Mouse (Mus musculus) ZHBTc4 (cell line): ENCODE measurements around the gene Babam2.

Source experiments
- DNase-seq: peaks from one replicate; pipeline ENCODE4 v3.0.0-alpha.2; 2011; ENCODE audit warnings: low read depth, low spot score

The Babam2 gene

GRCm38 (mm10) chr5:31697644-31698296, at the start of gene Babam2:
Gene Babam2 (plus strand): TSS chr5:31697684.
- DNase-seq = peak; percentile 96

DNA sequence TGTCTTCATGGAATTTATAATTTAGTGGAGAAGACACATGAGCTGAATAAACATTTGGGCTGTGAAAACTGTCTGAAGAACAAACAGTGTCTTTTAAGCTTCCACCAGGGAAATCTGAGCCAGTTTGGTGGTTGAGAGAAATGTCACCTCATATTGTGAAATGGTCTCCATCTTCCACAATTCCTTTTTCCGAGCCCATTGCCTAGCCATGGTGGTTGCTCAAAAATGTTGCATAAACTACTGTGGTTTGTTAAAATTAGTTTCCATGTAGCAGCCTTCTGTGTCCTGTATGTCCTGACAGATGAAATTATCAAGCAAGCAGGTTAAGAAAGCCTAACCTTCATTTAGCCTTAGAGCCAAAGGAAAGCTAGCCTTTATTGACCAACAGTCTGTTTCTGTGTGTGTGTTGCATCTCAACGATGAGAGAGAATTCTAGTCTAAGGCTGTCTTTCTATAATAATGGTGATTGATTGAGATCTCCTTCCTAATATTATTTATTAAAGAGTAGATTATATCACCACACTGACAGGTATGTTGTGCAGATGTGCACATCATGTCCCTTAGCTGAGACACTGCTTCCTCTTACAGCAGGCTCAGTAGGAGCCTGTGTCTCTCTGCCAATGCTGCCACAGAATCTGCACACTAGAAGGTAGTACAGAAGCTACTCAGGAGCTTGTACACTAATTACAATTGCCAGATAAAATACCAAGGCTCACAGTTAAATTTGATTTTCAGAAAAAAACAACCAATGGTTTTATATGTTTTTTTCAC, 46.8 kb upstream of the Babam2 start:
- DNase-seq = no peak

DNA sequence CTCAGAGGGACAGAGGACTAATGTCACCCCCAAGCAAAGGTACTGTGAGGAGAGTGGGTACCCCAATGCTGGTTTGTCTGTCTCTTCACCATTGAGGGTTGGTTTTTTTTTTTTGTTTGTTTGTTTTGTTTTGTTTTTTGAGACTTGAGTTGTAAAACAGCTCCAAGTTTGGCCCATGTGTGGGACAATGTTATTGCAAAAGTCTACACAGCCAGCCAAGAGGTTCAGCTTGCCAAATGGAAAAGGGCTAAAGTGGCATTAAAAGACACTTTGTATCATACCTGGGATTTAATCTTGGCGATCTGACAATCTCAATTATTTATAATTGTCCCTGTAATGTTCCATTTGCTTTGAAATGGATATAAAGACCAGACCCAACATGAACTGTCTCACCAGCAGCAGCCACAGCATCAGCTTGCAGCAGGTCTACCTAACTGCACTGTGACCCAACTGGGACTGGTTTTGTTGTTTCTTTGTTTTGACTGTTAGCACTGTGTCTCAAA, 41.7 kb upstream of the Babam2 start:
- no peak for DNase-seq

GRCm38 (mm10) chr5:31666176-31666575, 31.3 kb upstream of the Babam2 start:
- DNase-seq = no peak

DNA sequence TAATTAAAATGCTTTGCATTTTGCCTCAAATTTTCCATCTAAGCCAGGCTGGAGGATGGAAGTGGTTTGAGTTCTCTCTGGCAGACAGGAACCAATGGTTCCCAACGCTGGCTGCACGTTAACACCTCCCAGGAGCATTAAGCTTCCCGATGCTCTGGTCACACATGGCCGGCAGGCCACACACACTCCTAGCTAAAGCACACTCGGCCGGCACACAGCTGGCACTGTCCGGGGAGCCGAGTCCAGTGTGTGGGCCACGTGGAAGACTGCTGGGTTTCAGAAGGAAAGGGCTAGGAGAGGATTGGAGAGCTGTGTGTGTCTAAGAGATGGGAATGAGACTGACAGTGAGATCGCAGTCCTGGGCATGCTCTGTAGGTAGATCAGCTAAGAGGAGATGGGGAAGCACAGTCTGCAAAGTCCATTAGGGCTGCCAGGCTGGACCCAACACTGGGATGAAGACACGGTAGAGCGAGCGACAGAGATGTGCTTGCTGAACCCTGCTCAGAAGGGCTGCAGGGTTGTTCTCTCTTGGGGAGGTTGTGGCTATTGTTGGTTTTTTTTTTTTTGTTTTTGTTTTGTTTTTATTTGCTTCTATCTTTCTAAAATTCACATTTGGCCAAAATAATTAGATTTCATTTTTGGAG, 29.0 kb upstream of the Babam2 start:
- no peak for DNase-seq

GRCm38 (mm10) chr5:31669984-31670383, 27.5 kb upstream of the Babam2 start:
- no peak for DNase-seq

GRCm38 (mm10) chr5:31671137-31671536, 26.3 kb upstream of the Babam2 start:
- no peak for DNase-seq

- DNase-seq = no peak
These were observed 24.1 kb upstream of the Babam2 start for GRCm38 (mm10) chr5:31673431-31673830.

- no peak for DNase-seq
These were observed 19.5 kb upstream of the Babam2 start for GRCm38 (mm10) chr5:31678000-31678399.

DNA sequence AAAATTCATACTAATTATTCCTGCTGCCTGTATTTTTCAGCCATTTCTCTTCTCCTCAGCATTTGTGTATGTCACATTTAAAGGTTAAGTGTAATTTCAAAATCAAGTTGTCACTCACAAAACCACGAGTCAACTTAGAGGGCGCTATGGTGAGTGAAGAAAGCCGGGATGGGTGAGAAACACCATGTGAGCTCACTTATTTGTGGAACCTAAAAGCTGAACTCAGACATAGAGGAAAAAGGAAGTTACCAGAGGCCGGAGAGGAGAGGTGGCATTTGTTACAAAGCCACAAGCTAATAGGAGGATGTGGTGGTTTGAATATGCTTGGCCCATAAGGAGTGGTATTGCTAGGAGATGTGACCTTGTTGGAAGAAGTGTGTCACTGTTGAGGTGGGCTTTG, 17.3 kb upstream of the Babam2 start:
- no peak for DNase-seq

DNA sequence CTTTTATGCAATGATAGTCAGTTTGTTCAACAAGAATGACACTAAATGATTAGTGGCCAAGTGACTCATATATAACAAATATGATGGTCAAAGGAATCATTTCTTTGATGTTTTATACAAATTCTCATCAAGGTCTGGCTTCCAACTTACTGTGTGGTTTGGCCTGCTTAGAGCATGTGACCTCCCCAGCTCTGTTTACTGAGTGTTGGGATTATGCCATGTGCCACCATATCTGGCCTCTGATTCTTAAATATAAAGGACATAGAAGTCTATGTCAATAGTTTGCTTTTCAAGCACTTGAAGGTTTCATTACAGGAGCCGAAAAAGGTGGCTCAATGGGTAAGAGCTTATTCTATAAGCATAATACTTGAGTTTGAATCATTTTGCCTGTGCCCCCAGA, 15.2 kb upstream of the Babam2 start:
- DNase-seq = no peak

DNA sequence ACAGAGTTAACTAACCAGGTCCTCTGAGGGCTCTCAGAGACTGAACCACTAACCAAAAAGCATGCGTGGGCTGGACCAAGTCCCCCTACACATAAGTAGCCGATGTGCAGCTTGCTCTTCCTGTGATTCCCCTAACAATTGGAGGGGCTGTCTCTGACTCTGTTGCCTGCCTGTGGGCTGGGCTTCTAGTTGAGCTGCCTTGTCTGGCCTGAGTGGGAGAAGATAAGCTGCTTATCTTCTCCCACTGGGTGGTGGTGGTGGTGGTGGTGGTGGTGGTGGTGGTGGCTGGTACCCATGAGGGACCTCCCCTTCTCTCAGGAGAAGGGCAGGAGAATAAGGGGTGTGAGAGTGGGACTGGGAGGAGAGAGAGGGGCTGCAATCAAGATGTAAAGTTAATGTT, 11.4 kb upstream of the Babam2 start:
- no peak for DNase-seq

- DNase-seq = no peak
These were observed 9.5 kb upstream of the Babam2 start for GRCm38 (mm10) chr5:31687972-31688371.

GRCm38 (mm10) chr5:31693191-31693590, 4.3 kb upstream of the Babam2 start:
- no peak for DNase-seq

- peak; percentile 33 for DNase-seq
These were observed 377 bp upstream of the Babam2 start, which contains the start of gene Rbks for GRCm38 (mm10) chr5:31696971-31697643. Gene Rbks (minus strand): TSS chr5:31697627.

DNA sequence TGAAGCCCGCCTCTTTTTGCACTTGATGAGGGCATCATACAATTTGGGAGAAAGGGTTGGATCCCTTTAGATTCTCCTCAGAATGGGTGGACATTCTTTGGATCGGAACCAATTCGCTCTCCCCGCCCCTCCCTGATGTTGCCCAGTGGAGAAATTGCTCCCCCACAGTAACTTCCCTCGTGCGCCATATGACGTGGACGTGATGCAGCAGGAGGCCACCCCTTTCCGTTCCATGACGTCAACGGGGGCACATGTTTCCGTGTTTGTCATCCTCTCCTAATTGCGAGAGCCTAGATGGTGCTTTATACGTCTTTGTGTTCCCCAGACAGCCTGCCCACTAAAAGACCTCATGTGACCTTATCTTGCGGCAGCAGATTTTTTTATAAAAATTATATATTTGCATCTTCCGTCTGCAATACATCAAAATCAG, 828 bp downstream of the Babam2 start:
- DNase-seq = no peak

GRCm38 (mm10) chr5:31698931-31699330, 1.4 kb downstream of the Babam2 start:
- DNase-seq = no peak

DNA sequence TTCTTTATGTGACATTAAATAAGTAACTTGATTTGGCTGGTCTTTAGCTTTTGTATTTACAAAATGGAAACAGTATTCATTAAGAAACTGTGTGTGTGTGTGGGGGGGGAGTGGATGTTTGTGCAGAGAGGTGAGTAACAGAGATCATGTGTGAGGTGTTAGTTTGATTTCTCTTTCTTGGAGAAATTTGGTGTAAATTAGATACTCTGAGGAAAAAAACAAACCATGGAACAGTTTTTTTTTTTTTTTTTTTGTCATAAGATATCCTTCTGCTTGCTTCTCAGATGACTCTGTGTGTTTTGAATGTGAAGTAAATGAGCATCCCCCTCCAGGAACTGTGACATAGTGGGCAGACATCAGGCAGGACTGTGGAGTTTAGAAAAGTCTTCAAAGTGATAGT, 1.9 kb downstream of the Babam2 start:
- DNase-seq = no peak

DNA sequence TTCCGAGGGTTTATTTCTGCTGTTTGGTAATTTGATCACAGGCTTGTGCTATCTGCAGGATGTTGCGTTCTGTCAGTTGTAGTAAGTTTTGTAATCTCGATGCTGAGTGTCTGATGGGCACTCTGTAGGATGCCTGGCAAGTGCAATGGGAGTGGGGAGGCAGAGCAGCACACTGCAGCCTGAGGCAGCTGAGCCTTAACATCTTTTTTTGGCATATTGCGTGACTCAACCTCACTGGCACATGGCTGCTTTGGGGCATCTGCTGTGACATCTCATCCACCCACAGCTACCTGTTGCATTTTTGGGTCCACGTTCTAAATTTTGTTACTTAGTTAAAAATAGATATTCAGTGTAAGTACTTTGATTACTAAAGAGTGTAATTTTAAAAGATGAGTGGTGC, 7.5 kb downstream of the Babam2 start:
- no peak for DNase-seq

DNA sequence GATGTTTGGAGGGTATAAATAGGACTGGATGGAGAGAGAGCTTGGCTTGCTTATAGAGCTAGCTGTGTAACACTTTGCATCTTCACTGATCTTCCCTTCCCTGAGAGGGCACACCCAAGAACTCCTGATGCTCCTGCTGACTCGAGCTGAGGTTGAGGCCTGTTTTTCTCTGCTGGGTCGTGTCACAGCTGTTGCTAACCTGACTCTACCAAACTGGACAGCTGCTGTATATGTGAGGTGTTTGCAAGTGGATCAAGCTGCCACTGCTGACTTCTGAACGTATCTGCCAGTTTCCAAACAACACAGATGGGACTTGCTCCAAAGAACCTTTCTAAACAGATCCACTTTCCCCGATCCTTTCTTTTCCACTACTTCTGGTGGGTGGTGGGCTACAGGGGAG, 9.3 kb downstream of the Babam2 start:
- DNase-seq = no peak

GRCm38 (mm10) chr5:31709389-31709788, 11.9 kb downstream of the Babam2 start:
- DNase-seq = peak; percentile 51

GRCm38 (mm10) chr5:31713280-31713711, 15.8 kb downstream of the Babam2 start:
- no peak for DNase-seq
